Mouse (Mus musculus) left cerebral cortex, postnatal 14 days (tissue): Measurements from ENCODE around the gene Hoxa9. TPM values are rescaled to one million over a fixed set of nuclear protein-coding genes. Genes with fewer than 3 reads are reported as not detected.

Experiments used
- DNase-seq, 2 experiments: peaks; one replicate each; pipeline ENCODE4 v3.0.0; 2021 to 2022; ENCODE audit warnings: low spot score in 2 of 2, mixed read lengths in 1 of 2
- intact Hi-C: fragments of 180-260 bp; cut with DNase I; formaldehyde crosslinking; loops from one replicate; pipeline ENCODE4 v1.15.1; 2025
- long read RNA-seq, 2 experiments: library from polyadenylated mRNA; stranded (forward); transcript quantifications; one replicate each; pipeline ENCODE4 v2.0.0; 2021
- total RNA-seq, 2 experiments: library from RNA; stranded (reverse); gene quantifications; 2 replicates each; pipeline ENCODE4 v1.2.3; 2021

Hoxa9 gene
- total RNA-seq, result not detected
- long read RNA-seq, experiment 1, result 0 reads
- long read RNA-seq, experiment 2, result 0 reads

DNA sequence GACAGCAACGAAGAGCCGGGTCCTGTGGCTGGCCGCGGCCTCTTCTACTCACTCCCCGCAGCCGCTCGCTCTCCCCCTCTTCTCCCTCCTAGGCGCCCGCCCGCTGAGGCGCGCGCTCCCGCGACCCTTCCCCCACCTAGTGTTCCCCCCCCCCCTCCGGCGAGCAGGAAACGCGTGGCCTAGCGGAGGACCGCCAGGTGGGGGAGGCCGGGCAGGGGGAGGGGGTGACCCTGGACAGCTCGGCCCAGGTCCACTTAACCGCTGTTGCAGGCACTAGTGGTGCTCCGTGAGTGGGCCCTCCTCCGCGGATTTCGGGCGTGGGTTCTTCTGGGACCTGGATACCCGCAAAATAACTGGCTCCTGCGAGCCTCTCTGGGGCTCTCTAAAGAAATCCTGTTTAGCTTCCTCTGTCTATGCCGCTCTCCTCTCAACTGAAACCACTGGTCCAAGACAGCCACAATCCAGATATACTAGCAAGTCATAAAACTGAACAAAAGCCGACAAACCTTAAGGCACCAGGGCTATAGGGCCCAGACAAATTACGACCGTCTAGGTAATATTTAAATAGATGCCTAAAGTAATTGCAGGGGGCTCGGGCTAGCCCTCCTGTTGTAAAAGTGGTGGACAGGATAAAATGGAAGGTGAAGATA, at the start of gene Hoxa9:
Gene Hoxa9 (minus strand): TSS at position 574 of the 650 bp plus-strand sequence.
- intact Hi-C loops, result loop anchor here (5.0 kb wide), 1 partner anchor 1048 kb away; no protein-coding TSS in a partner anchor

DNA sequence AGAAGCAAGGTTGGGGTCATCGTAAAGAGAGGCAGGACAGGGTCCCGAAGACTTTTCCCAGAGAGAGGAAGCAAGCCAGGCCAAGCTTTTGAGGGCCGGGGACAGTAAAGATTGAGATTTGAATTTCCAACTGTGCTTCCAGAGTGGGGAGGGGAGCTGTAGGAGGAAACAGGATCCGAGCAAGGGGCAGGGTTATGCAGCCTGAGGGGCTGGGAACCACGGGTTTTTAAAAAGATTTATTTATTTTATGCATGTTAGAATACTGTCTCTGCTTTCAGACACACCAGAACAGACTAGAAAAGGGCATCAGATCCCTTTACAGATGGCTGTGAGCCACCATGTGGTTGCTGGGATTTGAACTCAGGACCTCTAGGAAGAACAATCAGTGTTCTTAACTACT, 46.0 kb upstream of the Hoxa9 start:
- intact Hi-C loops, result loop anchor here (10.0 kb wide), 1 partner anchor 298 kb away; no protein-coding TSS in a partner anchor
- no peak for DNase-seq

More for the DNA sequence above, at the start of gene Hoxa9:
- DNase-seq, result no peak

DNA sequence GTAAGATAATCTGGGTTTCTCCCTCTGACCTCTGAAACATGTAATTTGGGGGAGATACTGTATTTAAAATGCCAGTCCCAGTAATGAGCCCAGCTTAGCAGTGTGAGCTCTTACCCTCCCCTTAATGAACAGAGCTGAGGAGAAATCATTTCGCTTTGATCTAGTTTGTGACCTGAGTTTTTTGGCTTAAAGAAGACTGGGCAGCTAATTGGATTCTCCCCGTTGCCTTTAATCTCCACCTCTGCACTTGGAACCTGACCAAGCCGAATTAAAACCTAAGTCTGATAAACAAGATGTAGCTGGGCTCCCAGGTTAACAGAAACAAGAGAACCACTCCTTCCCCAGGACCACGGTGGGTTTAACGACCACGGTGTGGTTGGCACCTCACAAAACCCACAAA, 45.5 kb upstream of the Hoxa9 start:
- intact Hi-C loops, result loop anchor here (10.0 kb wide), 1 partner anchor 298 kb away; no protein-coding TSS in a partner anchor
- DNase-seq, result no peak

DNA sequence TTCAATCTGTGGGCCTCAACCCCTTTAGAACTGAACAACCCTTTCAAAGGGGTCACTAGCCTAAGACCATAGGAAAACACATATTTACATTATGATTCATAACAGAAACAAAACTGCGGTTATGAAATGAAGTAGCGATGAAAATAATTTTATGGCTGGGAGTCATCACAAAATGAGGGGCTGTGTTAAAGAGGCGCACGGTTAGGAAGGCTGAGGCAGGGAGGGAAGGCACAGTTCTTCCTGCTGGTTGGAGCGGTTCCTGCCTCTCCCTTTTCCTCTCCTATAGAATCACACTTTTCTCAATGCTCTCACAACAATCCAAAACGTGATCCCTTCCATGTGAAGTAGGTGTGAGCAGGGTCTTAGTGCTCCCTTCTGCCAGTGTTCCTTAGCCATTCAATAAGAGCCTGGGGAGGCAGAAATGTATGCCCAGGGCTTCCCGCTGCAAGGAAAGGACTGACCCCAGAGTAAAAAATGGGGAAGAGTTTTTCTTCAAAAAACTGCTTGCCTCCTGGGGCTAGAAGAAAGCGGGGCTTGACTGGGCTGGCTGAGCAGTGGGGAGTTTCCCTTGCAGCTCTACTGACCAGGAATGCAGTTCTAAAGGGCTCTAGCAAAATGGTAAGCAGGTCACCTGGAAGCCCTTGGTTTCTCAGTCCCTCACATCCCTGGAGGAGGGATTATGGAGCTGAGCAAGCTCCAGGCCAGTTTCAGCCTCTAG, 44.8 kb upstream of the Hoxa9 start:
- intact Hi-C loops, result loop anchor here (10.0 kb wide), 1 partner anchor 299 kb away; no protein-coding TSS in a partner anchor
- no peak for DNase-seq

DNA sequence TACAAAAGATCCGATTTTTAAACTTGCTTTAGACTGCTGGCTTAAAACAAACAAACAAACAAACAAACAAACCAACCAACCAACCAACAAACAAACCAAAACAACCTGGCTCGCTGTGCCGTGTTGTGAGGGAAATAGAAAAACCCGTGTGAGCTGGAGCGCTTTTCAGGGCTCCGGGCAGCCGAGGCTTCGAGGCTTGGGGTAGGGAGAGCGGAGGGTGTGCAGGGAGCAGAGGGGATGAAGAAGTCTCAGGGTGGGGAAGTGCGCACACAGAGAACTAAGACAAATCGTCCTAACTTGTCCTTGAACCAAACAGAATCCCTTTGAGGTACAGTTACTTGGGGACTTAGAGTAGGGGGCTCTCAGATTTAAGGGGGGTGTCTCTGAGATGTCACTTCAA, 43.7 kb upstream of the Hoxa9 start:
- no peak for DNase-seq
- intact Hi-C loops, result loop anchor here (5.0 to 10.0 kb wide), 2 partner anchors 300 to 563 kb away; no protein-coding TSS in a partner anchor

DNA sequence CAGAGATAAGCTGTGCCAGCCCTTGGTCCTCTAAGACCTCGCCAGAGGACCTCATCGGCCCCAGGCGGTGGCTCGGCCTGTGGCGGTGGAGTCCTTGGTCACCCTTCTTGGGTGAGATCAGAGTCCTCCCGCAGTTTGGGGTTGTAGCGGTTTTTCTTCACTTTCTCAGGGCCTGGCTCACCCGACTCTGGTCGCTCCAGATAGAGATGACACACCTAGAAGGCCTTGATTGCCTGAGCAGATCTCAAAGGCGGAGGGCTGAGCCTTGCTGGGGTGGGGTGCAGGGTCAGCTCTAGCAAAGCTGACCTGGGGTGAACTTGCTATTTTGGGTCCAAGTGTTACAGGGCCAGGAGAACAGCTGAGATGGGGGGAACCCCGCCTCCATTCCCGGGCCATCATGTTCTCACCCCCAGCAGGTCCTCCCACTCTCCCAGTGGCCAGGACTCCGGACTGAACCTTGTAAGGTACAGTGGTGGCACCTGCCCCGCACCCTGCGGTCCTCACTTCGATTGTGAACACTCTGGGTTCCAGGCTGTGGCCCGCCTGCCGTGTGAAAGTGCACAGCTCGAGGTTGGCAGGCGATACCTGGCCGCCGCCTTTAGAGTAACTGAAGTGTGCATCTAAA, 42.9 kb upstream of the Hoxa9 start:
- intact Hi-C loops, result loop anchor here (5.0 to 10.0 kb wide), 2 partner anchors 301 to 564 kb away; no protein-coding TSS in a partner anchor
- DNase-seq, result no peak

DNA sequence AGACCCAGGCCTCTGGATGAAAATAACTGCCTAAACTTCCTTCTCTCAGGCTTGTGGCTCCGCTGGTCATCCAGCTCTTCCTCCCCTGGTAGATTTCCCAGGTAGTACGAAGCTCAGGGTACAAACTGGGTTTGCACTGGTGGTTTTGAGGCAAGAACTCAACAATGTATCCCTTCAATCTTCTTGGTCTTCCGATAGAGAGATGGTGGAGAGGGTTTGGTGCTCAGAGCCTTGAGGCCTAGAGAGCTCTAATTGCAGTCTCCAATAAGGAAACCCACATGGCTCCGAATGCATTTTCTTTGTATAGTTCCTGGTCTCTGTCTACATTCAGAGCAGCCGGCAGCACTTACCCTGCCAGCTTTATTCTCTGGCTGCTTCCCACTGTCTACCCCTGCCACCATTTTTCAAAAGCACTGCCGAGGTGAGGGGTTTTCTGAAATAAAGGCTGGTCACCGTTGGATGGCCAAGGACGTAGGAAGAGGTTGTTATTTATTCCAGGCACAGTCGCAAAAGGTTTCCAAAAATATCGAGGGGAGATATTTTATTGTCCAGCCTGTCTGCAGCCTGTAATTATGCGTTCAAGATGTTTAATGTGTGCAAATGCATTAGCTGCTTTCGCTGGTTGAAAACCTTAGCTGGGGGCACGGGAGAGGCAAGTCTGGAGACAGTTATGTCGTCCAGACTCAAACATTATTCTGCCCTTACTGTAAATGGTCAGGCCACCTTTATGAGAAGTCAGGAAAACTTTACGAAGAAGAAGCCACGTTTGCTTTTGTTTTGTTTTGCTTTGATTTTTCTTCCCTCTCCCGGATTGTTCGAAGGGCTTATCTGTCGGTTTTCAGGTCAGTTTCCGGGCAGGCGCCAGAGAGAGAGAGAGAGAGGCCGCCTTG, 42.1 kb upstream of the Hoxa9 start:
- no peak for DNase-seq
- intact Hi-C loops, result loop anchor here (5.0 to 10.0 kb wide), 2 partner anchors 302 to 564 kb away; no protein-coding TSS in a partner anchor

DNA sequence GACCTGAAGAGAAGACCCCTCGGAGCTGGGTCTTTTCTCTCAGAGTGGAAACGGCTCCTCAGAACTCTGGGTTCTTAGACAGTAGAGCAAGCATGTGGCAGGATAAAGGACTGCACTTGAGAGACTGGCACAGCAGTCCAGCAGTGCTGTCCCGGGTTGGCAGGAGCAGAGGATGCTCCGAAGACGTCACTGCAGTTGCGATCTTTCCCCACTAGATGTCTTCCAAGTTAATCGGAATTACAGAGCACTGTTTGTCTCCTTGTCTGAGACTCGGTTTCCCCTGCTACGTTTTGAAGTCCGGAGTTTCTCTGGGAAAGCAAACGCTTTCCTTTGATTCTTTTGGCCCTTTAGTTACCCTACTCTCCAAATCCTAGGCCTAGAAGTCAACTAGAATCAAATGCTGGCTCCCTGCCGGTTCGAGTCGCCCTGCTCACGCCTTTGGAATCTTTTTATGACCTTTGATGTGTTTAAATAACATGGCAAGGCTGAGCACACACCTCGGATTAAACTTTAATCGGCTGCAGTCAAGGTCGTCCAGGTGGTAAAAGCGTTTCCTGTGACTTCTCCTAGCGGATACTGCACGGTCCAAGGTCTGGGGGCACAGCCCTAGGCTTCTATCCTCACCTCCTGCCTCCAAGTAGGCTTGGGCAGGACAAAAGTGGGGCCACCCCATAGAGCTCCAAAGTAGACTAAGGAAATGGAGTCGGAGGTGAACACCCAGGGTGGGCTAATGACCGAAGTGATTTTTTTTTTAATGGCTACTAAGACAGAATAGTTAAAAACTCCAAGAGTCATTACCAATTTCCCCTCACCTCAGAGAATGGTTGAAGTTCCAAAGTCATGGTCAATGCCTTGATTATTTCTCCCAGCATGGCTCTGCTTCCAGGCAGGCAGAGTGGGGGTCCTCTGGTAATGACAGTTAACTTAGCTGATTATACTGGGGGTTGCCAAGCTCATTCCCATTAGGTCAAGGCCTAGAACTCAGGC, 39.9 kb upstream of the Hoxa9 start:
- peak; percentile 63 to 71 for DNase-seq
- intact Hi-C loops, result loop anchor here (5.0 to 10.0 kb wide), 2 partner anchors 304 to 567 kb away; no protein-coding TSS in a partner anchor

DNA sequence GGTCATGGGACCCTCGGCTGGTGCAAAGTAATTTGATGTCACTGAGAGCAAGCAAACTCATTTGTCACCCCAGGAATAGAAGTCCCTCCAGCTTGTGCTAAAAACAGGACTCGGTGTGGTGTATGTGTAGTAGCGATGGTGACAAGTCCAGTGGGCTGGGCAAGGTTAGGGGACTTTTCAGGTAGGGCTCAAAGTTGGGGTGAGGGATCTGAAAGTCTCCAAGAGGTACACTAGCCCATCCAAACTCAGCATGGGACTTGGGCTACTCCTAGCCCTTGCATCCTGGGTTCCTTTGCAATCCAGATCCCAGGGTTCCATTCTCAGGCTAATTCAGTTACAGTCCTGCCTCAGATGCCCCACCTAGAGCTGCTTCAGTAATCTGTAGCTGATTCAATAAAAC, 37.9 kb upstream of the Hoxa9 start:
- intact Hi-C loops, result no loop called here
- DNase-seq, result no peak

DNA sequence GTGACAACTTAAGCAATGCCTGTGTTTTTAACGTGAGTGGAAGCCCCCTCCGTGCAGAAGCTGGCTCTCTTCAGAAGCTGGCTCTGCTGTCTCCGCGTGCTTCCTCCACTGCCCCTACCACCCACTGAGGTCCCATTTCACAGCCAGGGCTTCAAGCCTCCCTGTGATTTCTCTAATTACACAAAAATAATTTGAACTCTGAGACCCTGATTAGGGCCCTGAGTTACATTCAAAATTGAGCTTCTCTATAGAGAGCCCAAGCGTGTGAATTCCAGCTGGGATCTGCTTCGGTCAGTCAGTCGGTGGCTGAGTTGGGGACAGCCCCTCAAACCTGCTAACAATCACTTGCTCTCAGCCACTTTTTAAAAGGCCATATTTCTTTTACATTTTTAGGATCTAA, 37.5 kb upstream of the Hoxa9 start:
- no peak for DNase-seq
- intact Hi-C loops, result no loop called here

DNA sequence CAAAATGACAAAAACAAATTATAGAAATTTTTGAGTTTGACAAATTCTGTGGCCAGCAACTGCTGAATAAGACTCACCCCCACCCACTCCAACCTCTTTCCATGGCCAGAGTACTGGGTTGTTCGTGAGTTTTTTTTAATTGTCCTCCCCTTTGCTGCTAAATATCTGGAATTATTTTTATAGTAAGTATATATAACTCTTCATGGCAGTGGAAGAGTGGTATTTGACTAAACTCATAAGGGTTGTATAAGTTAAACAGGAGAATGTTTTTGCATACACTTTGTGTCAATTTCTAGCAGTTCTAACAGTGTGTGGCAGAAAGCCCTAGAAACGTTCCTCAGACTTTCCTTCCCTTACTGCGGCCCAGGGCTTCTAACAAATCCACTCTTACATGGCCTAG, 36.8 kb upstream of the Hoxa9 start:
- no peak for DNase-seq
- intact Hi-C loops, result no loop called here

DNA sequence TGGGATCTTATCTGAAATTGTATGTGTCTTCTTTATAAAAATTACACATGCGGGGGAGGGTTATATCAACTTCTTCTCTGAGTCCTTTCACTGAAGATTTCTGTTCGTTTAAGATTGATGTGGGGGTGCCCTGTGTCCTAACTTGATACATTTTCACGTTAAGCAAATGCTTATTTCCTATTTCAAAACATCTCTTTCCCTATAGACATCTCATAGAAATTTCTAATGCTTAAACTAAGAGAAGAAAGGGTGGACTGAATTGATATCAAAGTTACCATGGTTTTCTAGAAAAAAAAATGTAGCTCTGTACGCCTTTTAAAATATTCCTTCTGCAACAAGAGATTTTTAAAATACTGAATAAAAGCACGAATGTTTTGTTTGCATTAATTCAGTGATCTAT, 36.3 kb upstream of the Hoxa9 start:
- no peak for DNase-seq
- intact Hi-C loops, result no loop called here

DNA sequence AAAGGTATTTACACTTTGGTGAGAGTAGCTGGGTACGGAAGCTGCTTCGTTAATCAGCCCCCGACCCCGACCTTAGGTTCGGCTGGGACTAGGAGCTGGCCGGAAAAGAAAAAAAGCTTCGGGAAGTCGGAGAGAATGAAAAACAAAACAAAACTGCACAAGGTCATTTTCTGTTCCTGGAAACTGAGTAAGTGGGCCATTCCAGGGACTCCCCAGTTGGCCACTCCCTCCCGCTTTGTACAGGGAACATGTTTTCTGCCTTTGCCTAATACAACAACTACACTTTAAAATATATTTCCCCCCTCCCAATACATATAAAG, 35.7 kb upstream of the Hoxa9 start:
- intact Hi-C loops, result no loop called here
- no peak for DNase-seq

DNA sequence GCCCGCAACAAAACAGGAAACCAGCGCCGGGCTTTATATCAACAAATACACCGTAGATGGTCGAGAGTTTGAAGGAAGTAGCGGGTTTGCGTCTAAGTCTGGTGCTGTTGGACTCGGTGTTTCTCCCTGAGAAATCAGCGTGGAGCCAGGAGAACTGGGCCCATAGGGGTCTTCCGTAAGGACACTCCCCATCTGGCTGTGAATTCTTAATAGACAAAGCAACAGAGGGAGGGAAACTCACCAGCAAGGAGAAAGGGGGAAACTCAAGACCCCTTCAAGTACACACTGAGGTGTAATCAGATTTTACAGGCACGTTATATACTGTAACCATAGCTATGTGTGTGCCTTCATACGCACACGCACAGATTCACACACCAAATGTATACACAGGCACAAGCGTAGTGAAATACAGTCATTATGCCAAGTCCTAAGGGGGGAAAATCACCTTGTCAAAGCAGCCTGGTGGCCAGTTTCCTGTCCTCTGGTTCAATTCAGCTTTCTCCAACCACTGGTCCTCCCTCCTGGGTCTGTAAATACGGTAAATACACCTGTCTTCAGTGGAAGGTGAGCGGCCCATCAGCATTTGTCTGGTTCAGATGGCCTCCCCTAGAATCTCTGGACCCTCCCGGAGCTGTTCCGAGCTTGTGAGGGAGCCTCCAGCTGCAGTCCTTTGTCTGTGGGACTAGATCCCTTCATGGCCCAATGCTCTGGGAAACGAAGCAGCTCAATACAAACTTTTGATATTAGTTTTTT, 35.2 kb upstream of the Hoxa9 start:
- DNase-seq, result no peak
- intact Hi-C loops, result no loop called here

DNA sequence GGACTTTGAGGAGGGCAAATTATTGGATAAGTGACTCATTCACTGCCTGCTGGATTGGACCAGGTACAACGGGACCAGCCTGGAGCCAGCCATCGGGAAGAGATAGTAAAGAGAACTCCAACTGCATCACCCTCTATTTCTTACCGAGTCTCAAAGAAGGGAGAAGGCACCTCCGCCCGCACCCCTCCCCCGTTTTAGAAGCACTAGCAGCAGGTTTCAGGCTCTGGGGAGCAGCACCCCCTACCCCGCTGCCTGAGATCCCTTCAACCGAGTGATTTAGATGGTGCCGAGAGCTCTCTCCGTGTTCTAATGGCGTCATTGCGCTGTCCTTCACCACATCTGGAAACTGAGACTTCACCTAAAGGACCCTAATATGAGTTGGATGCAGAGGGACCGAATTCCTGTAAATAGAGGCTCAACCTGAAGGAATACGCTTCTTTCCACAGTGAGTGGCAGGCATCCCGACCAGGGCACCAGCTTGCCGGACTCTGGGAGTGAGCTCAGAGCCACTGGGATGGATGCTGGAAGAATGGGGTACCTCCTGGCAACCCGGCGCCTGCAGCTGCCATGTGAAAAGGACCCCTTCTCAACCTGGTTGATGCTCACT, 34.5 kb upstream of the Hoxa9 start:
- no peak for DNase-seq
- intact Hi-C loops, result no loop called here

DNA sequence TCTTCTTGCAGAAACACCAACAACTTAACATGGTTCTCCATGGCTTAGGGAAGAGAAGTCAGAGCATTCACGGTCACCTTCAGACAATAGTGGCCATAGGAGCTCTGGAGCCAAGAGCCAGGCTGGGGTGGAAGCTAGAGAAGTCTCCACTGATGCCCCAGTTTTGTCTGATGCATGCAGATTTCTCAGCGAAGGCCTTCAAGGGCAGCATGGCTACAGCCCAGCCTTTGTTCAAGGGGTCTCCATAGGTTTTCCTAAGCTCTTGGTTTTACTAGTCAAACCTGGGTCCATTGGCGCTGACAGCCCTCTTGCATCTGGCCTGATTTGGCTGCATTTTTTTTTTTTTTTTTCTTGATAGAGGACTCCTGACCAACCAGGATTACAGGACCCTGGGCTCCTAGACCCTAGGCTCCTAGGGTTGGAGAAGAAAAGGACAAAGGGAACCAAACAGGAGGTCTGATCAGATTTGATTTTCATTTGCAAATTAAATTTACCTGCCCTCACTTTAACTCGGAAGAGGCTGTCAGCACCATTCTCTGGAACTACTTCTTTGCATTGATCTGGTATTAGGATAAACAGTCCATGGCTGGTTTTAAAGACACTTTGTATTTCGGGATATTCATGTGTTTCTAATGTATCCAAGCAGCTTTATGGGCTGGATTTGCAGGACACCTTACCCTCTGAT, 33.4 kb upstream of the Hoxa9 start:
- DNase-seq, result no peak
- intact Hi-C loops, result loop anchor here (5.0 kb wide), 2 partner anchors 458 to 653 kb away; no protein-coding TSS in a partner anchor

DNA sequence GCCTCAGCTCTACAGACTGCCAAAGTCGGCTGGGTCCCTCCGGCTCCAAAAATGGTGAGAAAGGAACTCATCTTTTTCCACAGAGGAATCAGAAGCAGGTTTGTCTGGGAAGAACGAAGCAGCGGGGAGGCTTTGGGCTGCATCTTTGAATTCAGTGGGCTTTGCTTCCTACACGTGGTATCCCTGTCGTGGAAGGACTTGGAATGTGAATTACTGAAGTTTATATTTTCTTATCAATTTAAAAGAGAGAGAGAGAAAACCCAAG, 32.4 kb upstream of the Hoxa9 start:
- intact Hi-C loops, result loop anchor here (5.0 kb wide), 2 partner anchors 459 to 654 kb away; no protein-coding TSS in a partner anchor
- no peak for DNase-seq
